Mouse (Mus musculus) layer of hippocampus, adult 11-12 months (tissue): ENCODE data around the gene Cnnm2.
"Not testable (repeated sequence)": the region's sequence is repeated elsewhere in the genome, so short reads cannot be mapped to it uniquely, and the experiment has no call there.

Experiments used
- DNase-seq: peaks from one replicate; pipeline ENCODE4 v3.0.0; 2022; ENCODE audit warnings: low spot score

The Cnnm2 gene

DNA sequence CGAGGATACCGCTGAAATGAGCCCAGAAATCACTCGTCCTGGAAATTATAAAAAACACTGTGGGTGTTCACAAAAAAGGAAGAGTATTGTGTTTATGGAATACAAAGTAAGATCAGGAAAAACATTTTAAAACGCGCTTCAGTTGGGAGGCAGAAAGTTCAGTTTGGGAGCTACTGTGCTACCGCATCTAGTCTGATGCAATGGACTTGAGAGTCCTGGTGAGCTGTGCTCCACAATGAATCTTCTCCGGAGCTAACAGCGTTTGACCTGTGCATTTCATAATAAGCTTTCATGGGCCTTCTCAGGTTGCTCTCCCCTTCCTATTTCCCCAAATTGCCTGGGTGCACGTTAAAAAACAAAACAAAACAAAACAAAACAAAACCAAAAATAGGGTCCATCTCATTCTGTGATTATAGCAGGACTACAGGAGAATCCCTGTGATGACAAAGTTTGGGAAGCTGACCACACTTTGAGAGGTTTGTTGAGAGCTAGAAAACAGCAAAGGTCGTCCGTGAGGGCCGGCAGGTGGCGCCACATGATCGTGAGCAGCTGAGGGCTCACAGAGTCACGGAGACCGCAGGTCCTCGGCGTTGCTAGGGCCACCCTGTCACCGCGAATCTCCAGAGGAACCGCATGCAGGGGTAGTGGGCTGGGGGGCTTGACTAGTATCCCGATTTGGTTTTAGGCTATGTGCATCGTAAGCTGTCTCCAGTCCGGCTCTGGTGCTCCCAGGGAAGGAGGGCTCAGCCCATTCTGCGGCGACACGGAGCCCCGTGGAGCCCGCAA lies 828 bp upstream of the Cnnm2 start:
- DNase-seq = peak; percentile 89

DNA sequence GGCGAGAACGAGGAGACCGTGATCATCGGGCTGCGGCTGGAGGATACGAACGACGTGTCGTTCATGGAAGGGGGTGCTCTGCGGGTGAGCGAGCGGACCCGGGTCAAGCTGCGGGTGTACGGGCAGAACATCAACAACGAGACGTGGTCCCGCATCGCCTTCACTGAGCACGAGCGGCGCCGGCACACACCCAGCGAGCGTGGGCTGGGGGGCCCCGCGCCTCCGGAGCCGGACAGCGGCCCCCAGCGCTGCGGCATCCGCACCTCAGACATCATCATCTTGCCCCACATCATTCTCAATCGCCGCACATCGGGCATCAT lies 535 bp downstream of the Cnnm2 start:
- no peak for DNase-seq

- DNase-seq = peak; percentile 37
Measured at GRCm38 (mm10) chr19:46762291-46762991, 1.0 kb downstream of the Cnnm2 start.

GRCm38 (mm10) chr19:46762992-46763342 lies 1.6 kb downstream of the Cnnm2 start:
- no peak for DNase-seq

- no peak for DNase-seq
Measured at GRCm38 (mm10) chr19:46763356-46763755, 2.0 kb downstream of the Cnnm2 start.

- DNase-seq = no peak
Measured at GRCm38 (mm10) chr19:46763932-46764762, 2.8 kb downstream of the Cnnm2 start.

DNA sequence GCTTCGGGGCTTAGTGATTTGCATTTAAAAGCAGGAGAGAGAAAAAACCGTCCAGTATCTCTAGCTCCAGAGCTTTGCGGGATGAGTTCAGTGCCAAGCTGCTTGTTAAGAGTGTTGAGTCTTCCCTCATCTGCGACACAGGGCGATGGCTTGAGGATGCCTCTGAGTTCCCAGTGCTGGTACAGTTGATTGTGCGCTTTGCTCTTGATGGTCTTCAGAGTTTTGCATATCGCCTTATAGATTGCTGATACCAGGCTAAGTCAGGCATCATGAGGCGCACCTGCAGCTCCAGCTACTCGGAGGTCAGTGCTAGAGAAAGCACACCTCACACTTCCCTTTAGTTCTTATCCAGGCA lies 3.3 kb downstream of the Cnnm2 start:
- no peak for DNase-seq

DNA sequence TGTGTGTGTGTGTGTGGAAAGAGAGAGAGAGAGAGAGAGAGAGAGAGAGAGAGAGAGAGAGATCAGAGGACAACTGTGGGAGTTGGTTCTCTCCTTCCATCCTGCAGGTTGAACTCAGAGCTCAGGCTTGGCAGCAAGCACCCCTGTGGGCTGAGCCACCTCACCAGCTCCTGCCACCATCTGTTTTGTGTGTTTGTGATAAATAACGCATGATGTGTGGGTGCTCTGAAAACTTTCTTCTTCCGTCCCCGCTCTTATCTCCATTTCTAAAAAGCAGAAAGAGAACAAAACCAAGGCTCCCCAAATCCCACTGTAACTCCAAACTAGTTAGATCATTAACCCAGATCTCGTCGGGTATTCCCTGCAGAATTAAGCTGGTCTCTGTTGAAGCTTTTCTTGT lies 4.7 kb downstream of the Cnnm2 start:
- no peak for DNase-seq

DNA sequence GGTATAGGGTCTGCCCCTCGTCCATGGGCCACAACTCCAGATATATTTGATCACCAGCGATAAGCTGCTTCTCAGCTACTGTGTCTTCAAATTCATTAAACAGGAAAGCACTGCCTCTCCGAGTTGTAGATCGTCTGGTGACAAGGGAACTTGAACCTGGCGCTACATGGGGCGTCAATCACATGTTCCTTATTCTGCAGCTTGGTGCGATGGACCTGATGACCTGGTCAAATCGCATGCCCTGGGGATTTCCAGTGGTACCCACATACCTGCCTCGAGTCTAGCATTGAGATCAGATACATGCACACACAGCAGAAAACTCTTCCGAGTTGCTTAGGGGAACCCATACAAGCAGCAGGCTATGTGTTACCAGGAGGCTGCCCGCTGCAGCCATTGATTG lies 8.4 kb downstream of the Cnnm2 start:
- no peak for DNase-seq

- DNase-seq = no peak
Measured at GRCm38 (mm10) chr19:46771801-46772200, 10.4 kb downstream of the Cnnm2 start.

- DNase-seq = no peak
Measured at GRCm38 (mm10) chr19:46776391-46776790, 15.0 kb downstream of the Cnnm2 start.

GRCm38 (mm10) chr19:46776850-46777249 lies 15.5 kb downstream of the Cnnm2 start:
- DNase-seq = no peak

DNA sequence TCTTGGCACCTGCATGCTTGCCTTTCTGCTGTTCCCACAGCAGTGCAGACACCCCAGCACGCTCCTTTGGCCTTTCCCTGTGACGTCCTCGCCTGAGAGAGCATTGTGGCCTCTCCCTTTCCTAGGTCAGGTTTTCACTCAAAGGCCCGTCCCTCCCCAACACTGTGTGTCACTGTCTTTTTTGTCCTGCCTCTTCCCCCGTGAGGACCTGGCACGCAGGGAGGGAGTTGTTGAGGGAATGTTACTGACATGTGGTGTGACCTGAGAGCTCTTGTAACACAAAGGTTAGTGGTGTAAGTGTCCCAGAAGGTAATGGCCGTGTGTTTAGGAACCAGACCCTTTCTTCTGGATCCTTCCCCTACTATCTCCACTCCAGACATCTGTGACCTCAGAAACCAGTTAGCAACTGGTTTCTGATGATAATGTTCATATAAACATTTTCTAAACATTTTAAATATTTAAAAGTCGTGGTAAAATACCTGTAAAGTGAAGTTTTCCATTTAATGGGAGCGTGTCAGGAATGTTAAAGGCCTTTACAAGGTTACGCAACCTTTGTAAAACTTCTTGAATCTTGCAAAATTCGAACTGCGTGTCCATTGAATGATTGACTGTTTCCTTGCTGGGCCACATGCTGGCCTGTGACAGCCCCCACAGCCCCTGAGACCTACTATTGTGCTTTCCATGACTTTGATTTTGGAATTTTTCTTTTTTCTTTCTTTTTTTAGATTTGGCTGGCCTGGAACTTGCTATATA lies 16.7 kb downstream of the Cnnm2 start:
- DNase-seq = no peak

DNA sequence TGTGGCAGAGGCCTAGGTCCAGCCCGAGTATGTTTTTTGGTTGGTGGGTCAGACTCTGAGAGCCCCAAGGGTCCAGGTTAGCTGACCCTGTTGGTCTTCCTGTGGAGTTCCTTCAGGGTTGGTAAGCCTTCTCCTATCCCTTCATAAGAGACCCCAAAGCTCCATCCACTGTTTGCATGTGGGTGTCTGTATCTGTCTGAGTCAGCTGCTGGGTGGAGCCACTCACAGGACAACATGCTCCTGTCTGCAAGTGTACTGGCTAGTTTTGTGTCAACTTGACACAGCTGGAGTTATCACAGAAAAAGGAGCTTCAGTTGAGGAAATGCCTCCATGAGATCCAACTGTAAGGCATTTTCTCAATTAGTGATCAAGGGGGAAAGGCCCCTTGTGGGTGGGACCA lies 17.7 kb downstream of the Cnnm2 start:
- not testable (repeated sequence) for DNase-seq

DNA sequence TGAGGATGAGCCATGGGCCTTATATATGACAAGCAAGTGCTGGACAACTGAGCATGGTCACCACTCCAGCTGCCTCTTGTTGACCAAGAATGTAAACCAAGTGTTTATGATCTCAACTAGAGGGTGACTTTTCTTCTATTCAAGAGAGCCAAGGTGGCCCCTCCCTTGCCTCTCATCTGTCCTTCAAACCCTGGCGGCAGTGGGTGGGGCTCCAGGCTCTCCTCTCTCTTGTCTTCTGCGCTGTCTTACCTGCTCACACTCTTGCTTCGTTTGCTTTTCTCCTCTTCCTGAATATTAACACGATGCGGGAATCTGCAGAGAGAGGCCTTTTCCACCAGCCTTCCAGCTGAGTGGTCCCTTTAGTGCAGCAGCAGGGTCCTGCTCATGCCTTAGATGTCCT lies 22.6 kb downstream of the Cnnm2 start:
- no peak for DNase-seq

- DNase-seq = no peak
Measured at GRCm38 (mm10) chr19:46784502-46784901, 23.1 kb downstream of the Cnnm2 start.

DNA sequence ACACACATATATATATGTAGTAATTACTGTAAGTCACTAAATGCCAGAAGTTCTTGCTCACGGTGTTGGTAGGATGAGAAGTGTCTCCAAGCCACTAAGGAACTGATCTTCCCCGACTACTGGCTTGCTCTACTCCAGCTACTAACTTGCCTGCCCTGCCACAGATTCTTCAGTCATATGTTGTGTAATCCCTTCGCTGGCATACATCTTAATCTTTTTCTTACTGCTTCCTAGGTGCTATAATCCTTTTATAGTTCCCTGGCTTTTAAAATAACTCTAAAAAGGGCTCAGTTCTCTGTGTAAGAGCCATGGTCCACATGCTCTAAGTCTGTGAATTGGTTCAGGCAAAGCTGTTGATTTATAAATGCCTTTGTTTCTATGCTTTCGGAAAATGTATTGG lies 24.2 kb downstream of the Cnnm2 start:
- no peak for DNase-seq

- no peak for DNase-seq
Measured at GRCm38 (mm10) chr19:46789782-46790181, 28.4 kb downstream of the Cnnm2 start.

- no peak for DNase-seq
Measured at GRCm38 (mm10) chr19:46791360-46791759, 30.0 kb downstream of the Cnnm2 start.

GRCm38 (mm10) chr19:46791921-46792320 lies 30.5 kb downstream of the Cnnm2 start:
- DNase-seq = no peak

DNA sequence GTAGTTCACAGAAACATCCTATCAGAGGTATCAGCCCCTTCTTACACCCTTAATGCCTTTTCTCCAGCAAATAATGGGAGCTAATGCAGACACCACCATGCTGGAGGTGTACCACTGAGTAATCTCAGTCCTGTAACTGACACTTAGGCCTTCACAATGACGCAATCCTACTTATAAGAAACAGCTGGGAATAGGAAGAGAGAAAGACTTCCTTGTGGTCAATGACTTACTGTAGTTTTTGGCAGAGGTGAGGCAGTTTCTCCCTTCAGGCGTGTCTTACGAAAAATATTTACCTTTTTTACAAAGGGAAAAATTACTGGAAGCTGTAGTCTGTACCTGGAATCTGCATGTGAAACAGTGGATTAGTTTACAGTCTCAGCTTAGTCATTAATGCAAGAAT lies 31.1 kb downstream of the Cnnm2 start:
- no peak for DNase-seq

GRCm38 (mm10) chr19:46794181-46794580 lies 32.8 kb downstream of the Cnnm2 start:
- DNase-seq = no peak
